Mouse (Mus musculus) myocyte (in vitro differentiated cells): ENCODE measurements around the gene Fchsd2. TPM values are rescaled to one million over a fixed set of nuclear protein-coding genes. Genes with fewer than 3 reads are reported as not detected.

Experiments
- H3K27me3 ChIP-seq: one replicate; pipeline ENCODE4 v1.6.1; 2011; ENCODE audit not compliant: control insufficient read depth, insufficient read depth, insufficient read length
- H3K36me3 ChIP-seq: one replicate; pipeline ENCODE4 v1.6.1; 2011; ENCODE audit not compliant: control insufficient read depth, insufficient read depth
- H3K4me2 ChIP-seq: one replicate; pipeline ENCODE4 v1.6.1; 2011; ENCODE audit warnings: low read depth, control low read depth
- H3K4me3 ChIP-seq: one replicate; pipeline ENCODE4 v1.5.1; 2011; ENCODE audit warnings: mild to moderate bottlenecking, control low read depth, moderate library complexity
- H3K79me2 ChIP-seq: one replicate; pipeline ENCODE4 v1.6.1; 2011; ENCODE audit not compliant: control insufficient read depth, insufficient read depth
- H3ac ChIP-seq: one replicate; pipeline ENCODE4 v1.6.1; 2011; ENCODE audit not compliant: control insufficient read depth, insufficient read length
- CEBPB ChIP-seq: IDR thresholded peaks from 2 replicates; pipeline ENCODE4 v1.6.1; 2011; ENCODE audit warnings: mild to moderate bottlenecking, moderate library complexity; ENCODE audit not compliant: poor library complexity, insufficient read depth, severe bottlenecking
- E2F4 ChIP-seq: IDR thresholded peaks from one replicate; pipeline ENCODE4 v1.6.1; 2011; ENCODE audit warnings: mild to moderate bottlenecking, control low read depth, moderate library complexity; ENCODE audit not compliant: insufficient read depth
- MAX ChIP-seq: IDR thresholded peaks from one replicate; pipeline ENCODE4 v1.6.1; 2011; ENCODE audit warnings: low read depth, mild to moderate bottlenecking, control low read depth
- MYOD1 ChIP-seq, 3 experiments: IDR thresholded peaks; one replicate each; pipeline ENCODE4 v1.6.1; 2011; ENCODE audit warnings: control low read depth in 2 of 3, low read depth in 2 of 3, mild to moderate bottlenecking in 2 of 3, moderate library complexity in 1 of 3; ENCODE audit not compliant: insufficient read length in 2 of 3, control insufficient read depth in 1 of 3
- MYOG ChIP-seq, 3 experiments: IDR thresholded peaks; one replicate each; pipeline ENCODE4 v1.6.1; 2011; ENCODE audit warnings: control low read depth in 2 of 3, low read depth in 2 of 3, mild to moderate bottlenecking in 2 of 3; ENCODE audit not compliant: insufficient read length in 2 of 3, control insufficient read depth in 1 of 3, insufficient read depth in 1 of 3
- POLR2A ChIP-seq: IDR thresholded peaks from one replicate; pipeline ENCODE4 v1.6.1; 2011; ENCODE audit warnings: low read depth, mild to moderate bottlenecking, control low read depth, moderate library complexity; ENCODE audit not compliant: insufficient read length
- POLR2AphosphoS2 ChIP-seq: IDR thresholded peaks from one replicate; pipeline ENCODE4 v1.6.1; 2011; ENCODE audit warnings: low read depth, control low read depth; ENCODE audit not compliant: insufficient read length
- REST ChIP-seq: IDR thresholded peaks from one replicate; pipeline ENCODE4 v1.6.1; 2011; ENCODE audit warnings: mild to moderate bottlenecking, control low read depth, moderate library complexity; ENCODE audit not compliant: insufficient read depth, insufficient read length
- SRF ChIP-seq: IDR thresholded peaks from one replicate; pipeline ENCODE4 v1.6.1; 2011; ENCODE audit warnings: low read depth; ENCODE audit not compliant: control insufficient read depth, insufficient read length
- TCF12 ChIP-seq: IDR thresholded peaks from one replicate; pipeline ENCODE4 v1.6.1; 2011; ENCODE audit warnings: mild to moderate bottlenecking, control low read depth; ENCODE audit not compliant: poor library complexity, insufficient read depth, severe bottlenecking
- TCF3 ChIP-seq: IDR thresholded peaks from one replicate; pipeline ENCODE4 v1.6.1; 2011; ENCODE audit warnings: low read depth, control low read depth; ENCODE audit not compliant: insufficient read length
- USF1 ChIP-seq: IDR thresholded peaks from one replicate; pipeline ENCODE4 v1.6.1; 2011; ENCODE audit warnings: low read depth, mild to moderate bottlenecking, control low read depth, moderate library complexity
- polyA plus RNA-seq: library from polyadenylated mRNA; unstranded; fragments of >200 nt; fragmentation: generic; extraction: Trizol; gene quantifications from one replicate; pipeline ENCODE4 v1.2.1, GENCODE M21; 2012; ENCODE audit warnings: missing spikeins

Fchsd2 gene
- polyA plus RNA-seq, 1 experiment: 5.7 TPM

- Histone ChIP-seq H3K36me3 (peaks cover 9% of the 10 kb centered on the region), H3ac (no peak overlapping the region), H3K79me2 (peaks cover 9% of the 10 kb centered on the region), H3K27me3 (no peaks in the 10 kb centered on the region), H3K4me2 (no peak overlapping the region), H3K4me3 (no peak overlapping the region)
- TF ChIP-seq SRF: no peak
- no peak for TF ChIP-seq E2F4
- TF ChIP-seq POLR2A: no peak
- TF ChIP-seq REST: no peak
- no peak for TF ChIP-seq TCF3
- no peak for TF ChIP-seq TCF12
- TF ChIP-seq USF1: no peak
- no peak for TF ChIP-seq CEBPB
- no peak for TF ChIP-seq POLR2AphosphoS2
These were observed 205.7 kb downstream of the Fchsd2 start for GRCm38 (mm10) chr7:101298375-101298774.

- peak overlapping the region; percentile 65 for H3ac ChIP-seq
- H3K4me3 ChIP-seq: peak overlapping the region; percentile 81
- H3K27me3 ChIP-seq: no peaks in the 10 kb centered on the region
- H3K79me2 ChIP-seq: peaks cover 9% of the 10 kb centered on the region
- no peaks in the 10 kb centered on the region for H3K36me3 ChIP-seq
- H3K4me2 ChIP-seq: peak overlapping the region; percentile 94
- TF ChIP-seq POLR2AphosphoS2 (no peak), TCF3 (no peak), REST (no peak), SRF (no peak), CEBPB (no peak), MYOD1 (IDR thresholded peaks at IDR 0.05; ENCODE audit: control insufficient read depth in 1 of 3, insufficient read length in 2 of 3, low read depth in 2 of 3) (no peak), MYOG (IDR thresholded peaks at IDR 0.05; ENCODE audit: control insufficient read depth in 1 of 3, insufficient read depth in 1 of 3, insufficient read length in 2 of 3, low read depth in 2 of 3) (no peak), POLR2A (no peak)
These were observed 208.8 kb downstream of the Fchsd2 start for GRCm38 (mm10) chr7:101301361-101301880.

GRCm38 (mm10) chr7:101301881-101302456 lies 209.3 kb downstream of the Fchsd2 start, which contains the start of gene Atg16l2:
Atg16l2 (minus strand) TSS chr7:101302251.
- Histone ChIP-seq H3K4me2 (peak within 1 kb of the TSS; percentile 94), H3K36me3 (no peaks in the 10 kb centered on the region), H3K27me3 (no peaks in the 10 kb centered on the region), H3K79me2 (peaks cover 9% of the 10 kb centered on the region), H3ac (peak within 1 kb of the TSS; percentile 65), H3K4me3 (peak within 1 kb of the TSS; percentile 81)
- no peak for TF ChIP-seq REST
- TF ChIP-seq SRF: no peak
- TF ChIP-seq TCF3: no peak
- no peak for TF ChIP-seq MAX
- TF ChIP-seq MYOD1 (IDR thresholded peaks at IDR 0.05; ENCODE audit: control insufficient read depth in 1 of 3, insufficient read length in 2 of 3, low read depth in 2 of 3): peak in 2 of 3 experiments; percentile 22 to 56
- TF ChIP-seq E2F4: no peak
- no peak for TF ChIP-seq TCF12
- TF ChIP-seq POLR2AphosphoS2: peak; percentile 85
- TF ChIP-seq MYOG (IDR thresholded peaks at IDR 0.05; ENCODE audit: control insufficient read depth in 1 of 3, insufficient read depth in 1 of 3, insufficient read length in 2 of 3, low read depth in 2 of 3): peak in 2 of 3 experiments; percentile 32 to 59
- TF ChIP-seq POLR2A: peak; percentile 96

- H3K27me3 ChIP-seq: no peaks in the 10 kb centered on the region
- no peak for TF ChIP-seq MYOD1 (IDR thresholded peaks at IDR 0.05; ENCODE audit: control insufficient read depth in 1 of 3, insufficient read length in 2 of 3, low read depth in 2 of 3)
- TF ChIP-seq MAX: no peak
- no peak for TF ChIP-seq TCF12
- no peak for TF ChIP-seq USF1
- no peak for TF ChIP-seq E2F4
- TF ChIP-seq TCF3: no peak
- no peak for TF ChIP-seq SRF
- H3K4me3 ChIP-seq: peak overlapping the region; percentile 81
These were observed 210.0 kb downstream of the Fchsd2 start for GRCm38 (mm10) chr7:101302691-101303090.

GRCm38 (mm10) chr7:101306841-101307240 lies 214.2 kb downstream of the Fchsd2 start:
- no peaks in the 10 kb centered on the region for H3K79me2 ChIP-seq
- H3K27me3 ChIP-seq: no peaks in the 10 kb centered on the region
- TF ChIP-seq POLR2AphosphoS2 (no peak), CEBPB (no peak), TCF12 (no peak), MYOD1 (IDR thresholded peaks at IDR 0.05; ENCODE audit: control insufficient read depth in 1 of 3, insufficient read length in 2 of 3, low read depth in 2 of 3) (no peak), TCF3 (no peak), USF1 (no peak), MYOG (IDR thresholded peaks at IDR 0.05; ENCODE audit: control insufficient read depth in 1 of 3, insufficient read depth in 1 of 3, insufficient read length in 2 of 3, low read depth in 2 of 3) (no peak), E2F4 (no peak), POLR2A (no peak), MAX (no peak), SRF (no peak), REST (no peak)
- H3K4me2 ChIP-seq: no peak overlapping the region
- no peaks in the 10 kb centered on the region for H3K36me3 ChIP-seq
- no peak overlapping the region for H3K4me3 ChIP-seq
- H3ac ChIP-seq: no peak overlapping the region

More at GRCm38 (mm10) chr7:101302691-101303090, 210.0 kb downstream of the Fchsd2 start:
- no peak overlapping the region for H3ac ChIP-seq
- peaks cover 9% of the 10 kb centered on the region for H3K79me2 ChIP-seq
- H3K36me3 ChIP-seq: no peaks in the 10 kb centered on the region
- peak overlapping the region; percentile 79 for H3K4me2 ChIP-seq
